Mouse (Mus musculus): ENCODE measurements around the gene Abr. TPM values are rescaled to one million over a fixed set of nuclear protein-coding genes. Genes with fewer than 3 reads are reported as not detected.
A peak's percentile ranks its signal among the peaks of the same experiment; 100 is the strongest.

Gene Abr
- polyA plus RNA-seq, 1 experiment from 2014 or later = 25.8 TPM

DNA sequence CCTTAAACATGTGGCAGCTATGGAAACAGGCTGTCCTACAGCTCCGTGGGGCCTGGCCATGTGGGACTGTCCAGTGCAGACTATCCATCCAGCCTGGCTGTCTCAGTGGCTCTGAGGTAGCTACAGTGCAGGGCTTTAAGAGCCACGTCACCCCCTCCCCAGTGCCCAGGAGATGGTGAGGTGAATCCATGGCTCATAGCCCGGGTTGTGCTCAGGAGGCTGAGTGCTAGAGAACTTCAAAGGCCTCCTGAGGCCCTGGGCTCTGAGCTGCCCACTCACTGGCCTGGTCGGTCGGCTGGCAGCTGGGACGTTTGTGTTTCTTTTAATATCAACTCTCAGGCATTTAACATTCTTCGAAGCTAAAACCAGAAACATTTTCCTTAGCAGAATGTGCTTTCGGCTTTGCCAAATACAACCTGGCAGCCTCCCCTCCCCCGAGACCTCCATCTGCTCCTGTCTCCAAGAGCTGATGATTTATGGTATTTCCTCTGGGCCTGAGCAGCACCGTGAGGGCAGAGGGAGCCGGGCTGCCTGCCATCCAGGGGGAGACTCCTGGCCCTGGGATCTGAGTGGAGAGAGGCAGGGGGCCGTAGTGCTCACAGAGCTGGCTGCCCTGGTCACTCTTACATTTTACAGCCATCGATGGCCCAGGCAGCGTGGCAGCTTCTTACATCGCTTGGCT is 172.5 kb downstream of the Abr start:
- Histone ChIP-seq H3K9ac (ENCODE audit: low read length) (no peak overlapping the region), H3K4me2 (ENCODE audit: low read length) (no peak overlapping the region), H3K4me1 (ENCODE audit: control insufficient read depth in 2 of 2, insufficient read depth in 2 of 2, low read length in 2 of 2) (peaks cover 5 to 24% of the 10 kb centered on the region in 2 experiments; a peak in 3 of 4 replicates), H3K27ac (replicated peaks in 1 of 2; ENCODE audit: control insufficient read depth in 1 of 2, insufficient read depth in 1 of 2, low read depth in 2 of 2, low read length in 2 of 2) (peak overlapping the region; percentile 56 to 67), H3K4me3 (ENCODE audit: control insufficient read depth in 1 of 2, insufficient read depth in 1 of 2, low read depth in 1 of 2, low read length in 2 of 2) (no peak overlapping the region), H3K36me3 (ENCODE audit: control insufficient read depth, insufficient read depth, low read length) (peaks cover 61% of the 10 kb centered on the region), H3K9me3 (ENCODE audit: control insufficient read depth, low read length) (no peaks in the 10 kb centered on the region), H3K27me3 (ENCODE audit: control insufficient read depth, insufficient read depth, low read length) (no peaks in the 10 kb centered on the region)
- 0 out of 2 replicates have a peak, but pooled peaks have one; percentile 15 for ATAC-seq (ENCODE audit: insufficient number of reproducible peaks, insufficient read depth, low FRiP score, low read depth)
- 50% methylated on average over 15 of the region's 15 CpGs for WGBS

DNA sequence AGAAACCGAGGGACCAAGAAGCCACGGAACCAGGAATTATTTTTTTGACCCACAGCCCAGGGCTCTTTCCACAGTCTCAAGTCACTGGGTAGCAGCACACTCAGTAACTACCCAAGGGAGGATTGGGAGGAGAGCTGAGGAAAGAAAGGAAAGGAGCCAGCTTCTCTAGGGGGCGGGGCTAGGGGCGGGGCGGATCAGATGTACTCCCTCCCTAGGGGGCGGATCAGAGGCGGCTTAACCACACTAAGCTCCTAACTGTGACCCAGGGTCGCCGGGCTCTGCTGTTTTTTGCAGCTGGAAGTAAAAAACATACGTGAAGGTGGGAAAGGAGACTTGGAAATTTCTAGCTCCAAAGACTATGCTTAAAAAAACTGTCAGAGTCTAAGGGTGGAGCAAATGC is 175.9 kb downstream of the Abr start:
- no peak for ATAC-seq (ENCODE audit: insufficient number of reproducible peaks, insufficient read depth, low FRiP score, low read depth)
- WGBS = 12% methylated on average over 10 of the region's 10 CpGs
- H3K4me2 ChIP-seq (ENCODE audit: low read length) = no peak overlapping the region

GRCm38 (mm10) chr11:76445459-76445858 is 176.7 kb downstream of the Abr start:
- no peaks in the 10 kb centered on the region for H3K9me3 ChIP-seq (ENCODE audit: control insufficient read depth, low read length)
- H3K27me3 ChIP-seq (ENCODE audit: control insufficient read depth, insufficient read depth, low read length) = no peaks in the 10 kb centered on the region
- 58% methylated on average over 8 of the region's 8 CpGs for WGBS
- ATAC-seq (ENCODE audit: insufficient number of reproducible peaks, insufficient read depth, low FRiP score, low read depth) = no peak
- no peak overlapping the region for H3K4me2 ChIP-seq (ENCODE audit: low read length)
- H3K4me1 ChIP-seq (ENCODE audit: control insufficient read depth in 2 of 2, insufficient read depth in 2 of 2, low read length in 2 of 2) = peaks cover 8 to 28% of the 10 kb centered on the region in 2 experiments; a peak in 3 of 4 replicates
- H3K27ac ChIP-seq (replicated peaks in 1 of 2; ENCODE audit: control insufficient read depth in 1 of 2, insufficient read depth in 1 of 2, low read depth in 2 of 2, low read length in 2 of 2) = no peak overlapping the region
- no peak overlapping the region for H3K9ac ChIP-seq (ENCODE audit: low read length)
- H3K36me3 ChIP-seq (ENCODE audit: control insufficient read depth, insufficient read depth, low read length) = peaks cover 31% of the 10 kb centered on the region
- H3K4me3 ChIP-seq (ENCODE audit: control insufficient read depth in 1 of 2, insufficient read depth in 1 of 2, low read depth in 1 of 2, low read length in 2 of 2) = no peak overlapping the region

More for the DNA sequence above, 175.9 kb downstream of the Abr start:
- H3K4me1 ChIP-seq (ENCODE audit: control insufficient read depth in 2 of 2, insufficient read depth in 2 of 2, low read length in 2 of 2) = peaks cover 5 to 24% of the 10 kb centered on the region in 2 experiments; a peak in 3 of 4 replicates
- no peak overlapping the region for H3K27ac ChIP-seq (replicated peaks in 1 of 2; ENCODE audit: control insufficient read depth in 1 of 2, insufficient read depth in 1 of 2, low read depth in 2 of 2, low read length in 2 of 2)
- peaks cover 37% of the 10 kb centered on the region for H3K36me3 ChIP-seq (ENCODE audit: control insufficient read depth, insufficient read depth, low read length)
- H3K9me3 ChIP-seq (ENCODE audit: control insufficient read depth, low read length) = no peaks in the 10 kb centered on the region
- H3K9ac ChIP-seq (ENCODE audit: low read length) = no peak overlapping the region
- H3K4me3 ChIP-seq (ENCODE audit: control insufficient read depth in 1 of 2, insufficient read depth in 1 of 2, low read depth in 1 of 2, low read length in 2 of 2) = no peak overlapping the region
- H3K27me3 ChIP-seq (ENCODE audit: control insufficient read depth, insufficient read depth, low read length) = no peaks in the 10 kb centered on the region

DNA sequence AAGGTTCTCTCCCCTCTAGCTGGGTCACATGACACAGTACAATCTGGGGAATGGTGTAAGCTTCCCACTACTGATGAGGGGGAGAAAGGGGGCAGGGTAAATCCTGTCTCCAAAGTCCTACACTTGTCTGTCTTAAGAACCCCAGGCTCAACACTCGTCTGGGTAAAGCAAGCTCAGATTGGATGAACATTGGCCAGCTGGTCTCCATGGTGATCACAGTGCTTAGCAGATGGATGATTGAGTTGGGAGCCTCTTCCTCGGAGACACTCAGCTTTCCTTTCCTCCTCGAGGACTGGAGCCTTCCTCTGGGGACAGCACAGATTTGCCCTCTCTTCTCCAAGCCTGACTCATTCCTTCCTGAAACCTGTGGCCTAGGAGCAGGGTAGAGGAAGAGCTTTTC is 182.4 kb downstream of the Abr start:
- no peak for ATAC-seq (ENCODE audit: insufficient number of reproducible peaks, insufficient read depth, low FRiP score, low read depth)
- no peak overlapping the region for H3K4me3 ChIP-seq (ENCODE audit: control insufficient read depth in 1 of 2, insufficient read depth in 1 of 2, low read depth in 1 of 2, low read length in 2 of 2)
- H3K9me3 ChIP-seq (ENCODE audit: control insufficient read depth, low read length) = no peaks in the 10 kb centered on the region
- no peak overlapping the region for H3K4me2 ChIP-seq (ENCODE audit: low read length)
- no peak overlapping the region for H3K27ac ChIP-seq (replicated peaks in 1 of 2; ENCODE audit: control insufficient read depth in 1 of 2, insufficient read depth in 1 of 2, low read depth in 2 of 2, low read length in 2 of 2)
- H3K27me3 ChIP-seq (ENCODE audit: control insufficient read depth, insufficient read depth, low read length) = no peaks in the 10 kb centered on the region
- H3K9ac ChIP-seq (ENCODE audit: low read length) = no peak overlapping the region
- peaks cover 11% of the 10 kb centered on the region for H3K36me3 ChIP-seq (ENCODE audit: control insufficient read depth, insufficient read depth, low read length)
- WGBS = 42% methylated on average over 3 of the region's 3 CpGs
- peaks cover 33 to 54% of the 10 kb centered on the region in 2 experiments for H3K4me1 ChIP-seq (ENCODE audit: control insufficient read depth in 2 of 2, insufficient read depth in 2 of 2, low read length in 2 of 2)

GRCm38 (mm10) chr11:76436864-76437437 is 185.2 kb downstream of the Abr start:
- WGBS = 5% methylated on average over 28 of the region's 28 CpGs
- no peaks in the 10 kb centered on the region for H3K9me3 ChIP-seq (ENCODE audit: control insufficient read depth, low read length)
- H3K36me3 ChIP-seq (ENCODE audit: control insufficient read depth, insufficient read depth, low read length) = peaks cover 18% of the 10 kb centered on the region
- peak overlapping the region; percentile 78 for H3K4me2 ChIP-seq (ENCODE audit: low read length)
- peak overlapping the region; percentile 46 to 47 for H3K4me3 ChIP-seq (ENCODE audit: control insufficient read depth in 1 of 2, insufficient read depth in 1 of 2, low read depth in 1 of 2, low read length in 2 of 2)
- H3K4me1 ChIP-seq (ENCODE audit: control insufficient read depth in 2 of 2, insufficient read depth in 2 of 2, low read length in 2 of 2) = peaks cover 41 to 69% of the 10 kb centered on the region in 2 experiments
- no peaks in the 10 kb centered on the region for H3K27me3 ChIP-seq (ENCODE audit: control insufficient read depth, insufficient read depth, low read length)
- peak overlapping the region; percentile 76 for H3K9ac ChIP-seq (ENCODE audit: low read length)
- peak overlapping the region; percentile 81 to 88 for H3K27ac ChIP-seq (replicated peaks in 1 of 2; ENCODE audit: control insufficient read depth in 1 of 2, insufficient read depth in 1 of 2, low read depth in 2 of 2, low read length in 2 of 2)
- peak; percentile 83 for ATAC-seq (ENCODE audit: insufficient number of reproducible peaks, insufficient read depth, low FRiP score, low read depth)

DNA sequence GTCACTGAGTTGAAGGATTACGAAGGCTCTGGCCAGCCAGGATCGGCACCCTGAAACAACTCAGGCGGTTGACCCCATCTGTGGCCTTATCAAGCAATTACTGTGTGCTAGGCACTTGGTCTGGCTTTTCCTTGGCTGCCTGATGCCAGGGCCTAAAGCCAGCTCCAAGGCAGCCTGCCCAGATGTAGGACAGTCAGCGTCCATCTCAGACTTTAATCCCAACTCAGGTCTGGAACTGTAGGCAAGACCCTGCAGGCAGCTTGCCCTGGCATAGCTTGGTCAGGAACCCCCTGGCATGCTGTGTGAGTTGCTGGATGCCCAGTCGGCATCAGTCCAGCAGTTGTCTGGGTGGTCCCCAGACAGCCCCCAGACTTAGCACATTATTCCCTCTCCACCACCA is 186.1 kb downstream of the Abr start:
- peak overlapping the region; percentile 76; the same call in 1 of the 2 replicates for H3K9ac ChIP-seq (ENCODE audit: low read length)
- H3K4me3 ChIP-seq (ENCODE audit: control insufficient read depth in 1 of 2, insufficient read depth in 1 of 2, low read depth in 1 of 2, low read length in 2 of 2) = peak overlapping the region in 1 of 2 experiments; percentile 47; a peak in 1 of 4 replicates
- H3K9me3 ChIP-seq (ENCODE audit: control insufficient read depth, low read length) = no peaks in the 10 kb centered on the region
- WGBS = 71% methylated on average over 5 of the region's 5 CpGs
- ATAC-seq (ENCODE audit: insufficient number of reproducible peaks, insufficient read depth, low FRiP score, low read depth) = no peak
- no peak overlapping the region for H3K27ac ChIP-seq (replicated peaks in 1 of 2; ENCODE audit: control insufficient read depth in 1 of 2, insufficient read depth in 1 of 2, low read depth in 2 of 2, low read length in 2 of 2)
- peak overlapping the region; percentile 78 for H3K4me2 ChIP-seq (ENCODE audit: low read length)
- peaks cover 45 to 76% of the 10 kb centered on the region in 2 experiments for H3K4me1 ChIP-seq (ENCODE audit: control insufficient read depth in 2 of 2, insufficient read depth in 2 of 2, low read length in 2 of 2)
- H3K36me3 ChIP-seq (ENCODE audit: control insufficient read depth, insufficient read depth, low read length) = peaks cover 18% of the 10 kb centered on the region
- no peaks in the 10 kb centered on the region for H3K27me3 ChIP-seq (ENCODE audit: control insufficient read depth, insufficient read depth, low read length)

DNA sequence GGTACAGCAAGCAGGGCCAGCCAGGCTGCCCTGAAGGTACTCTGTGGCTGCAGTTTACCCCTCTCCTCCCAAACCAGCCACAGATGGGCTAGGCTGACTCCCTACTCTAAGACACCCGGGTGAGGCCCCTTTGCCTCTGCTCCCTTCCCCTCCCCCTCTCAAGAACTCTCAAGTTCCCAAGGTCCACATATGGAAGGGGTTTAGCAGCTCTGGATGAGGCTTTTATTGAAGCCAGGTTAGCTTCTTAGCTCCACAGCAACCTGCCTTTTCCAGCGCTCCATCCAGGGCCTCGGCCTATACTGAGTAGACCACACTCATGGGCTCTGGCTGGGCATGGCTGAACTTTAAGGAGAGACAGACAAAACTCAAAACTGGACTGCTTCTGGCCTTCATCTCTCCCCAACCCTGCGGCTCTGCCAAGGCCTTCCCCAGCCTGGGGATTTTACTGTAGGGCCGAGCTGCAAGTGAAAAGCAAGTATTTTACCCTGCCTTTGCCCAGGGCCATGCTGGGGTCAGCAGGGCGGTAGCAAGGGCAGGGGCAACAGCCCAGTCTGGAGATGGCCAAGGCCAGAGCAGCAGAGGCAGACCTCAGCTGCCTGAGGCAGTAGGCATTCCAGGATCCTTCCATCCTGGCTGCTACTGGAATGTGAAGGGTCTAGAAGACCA is 192.0 kb downstream of the Abr start:
- Histone ChIP-seq H3K27me3 (ENCODE audit: control insufficient read depth, insufficient read depth, low read length) (no peaks in the 10 kb centered on the region), H3K4me1 (ENCODE audit: control insufficient read depth in 2 of 2, insufficient read depth in 2 of 2, low read length in 2 of 2) (peaks cover 48 to 68% of the 10 kb centered on the region in 2 experiments), H3K9me3 (ENCODE audit: control insufficient read depth, low read length) (no peaks in the 10 kb centered on the region), H3K27ac (replicated peaks in 1 of 2; ENCODE audit: control insufficient read depth in 1 of 2, insufficient read depth in 1 of 2, low read depth in 2 of 2, low read length in 2 of 2) (peak overlapping the region; percentile 72 to 86), H3K4me3 (ENCODE audit: control insufficient read depth in 1 of 2, insufficient read depth in 1 of 2, low read depth in 1 of 2, low read length in 2 of 2) (no peak overlapping the region), H3K36me3 (ENCODE audit: control insufficient read depth, insufficient read depth, low read length) (peaks cover 14% of the 10 kb centered on the region), H3K9ac (ENCODE audit: low read length) (peak overlapping the region; percentile 42; the same call in 1 of the 2 replicates), H3K4me2 (ENCODE audit: low read length) (no peak overlapping the region)
- 69% methylated on average over 6 of the region's 6 CpGs for WGBS
- no peak for ATAC-seq (ENCODE audit: insufficient number of reproducible peaks, insufficient read depth, low FRiP score, low read depth)
